Mouse (Mus musculus) E14TG2a.4 (cell line): ENCODE measurements around the gene Fat3.

ENCODE experiments used
- H3K27me3 ChIP-seq: 2 replicates; pipeline ENCODE4 v1.6.1; 2014; ENCODE audit warnings: low read length, control low read depth; ENCODE audit not compliant: insufficient read depth
- H3K36me3 ChIP-seq: 2 replicates; pipeline ENCODE4 v1.6.1; 2014; ENCODE audit warnings: low read length, control low read depth; ENCODE audit not compliant: insufficient read depth
- H3K4me1 ChIP-seq: replicated peaks from 2 replicates; pipeline ENCODE4 v1.6.1; 2014; ENCODE audit warnings: low read depth, low read length, control low read depth
- H3K4me3 ChIP-seq: replicated peaks from 2 replicates; pipeline ENCODE4 v1.5.1; 2014; ENCODE audit warnings: mild to moderate bottlenecking, low read length
- H3K9me3 ChIP-seq: 2 replicates; pipeline ENCODE4 v1.6.1; 2014; ENCODE audit warnings: low read length, control low read depth
- CTCF ChIP-seq: conservative IDR thresholded peaks from 2 replicates; pipeline ENCODE4 v1.5.1; 2014; ENCODE audit warnings: low read length
- NANOG ChIP-seq: IDR thresholded peaks from 2 replicates; pipeline ENCODE4 v1.6.1; 2014; ENCODE audit warnings: borderline replicate concordance, low read length, mixed read lengths
- POU5F1 ChIP-seq: IDR thresholded peaks from 2 replicates; pipeline ENCODE4 v1.6.1; 2014; ENCODE audit warnings: low read length, borderline replicate concordance

Gene Fat3

DNA sequence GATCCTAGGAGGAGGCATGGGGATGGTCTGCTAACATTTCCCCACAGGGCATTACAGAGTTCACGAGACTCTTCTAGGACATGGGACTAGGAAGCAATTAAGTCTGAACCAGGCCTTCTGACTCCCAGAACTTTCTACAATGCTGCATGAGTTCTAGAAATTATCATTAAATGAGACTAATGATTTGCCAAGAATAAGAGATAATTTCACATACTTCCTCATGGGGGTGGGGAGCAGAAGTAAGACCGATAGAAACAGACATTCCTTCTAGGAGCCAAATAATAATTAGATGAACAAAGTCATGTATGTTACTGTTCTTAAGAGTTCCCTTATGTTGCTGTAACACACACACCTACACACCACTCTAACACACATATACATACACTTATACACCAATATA, 572.8 kb downstream of the Fat3 start:
- Histone ChIP-seq H3K4me3 (no peak overlapping the region), H3K9me3 (no peaks in the 10 kb centered on the region), H3K4me1 (no peaks in the 10 kb centered on the region), H3K36me3 (no peaks in the 10 kb centered on the region), H3K27me3 (no peaks in the 10 kb centered on the region)
- TF ChIP-seq POU5F1 = no peak
- TF ChIP-seq NANOG = no peak
- TF ChIP-seq CTCF = no peak

DNA sequence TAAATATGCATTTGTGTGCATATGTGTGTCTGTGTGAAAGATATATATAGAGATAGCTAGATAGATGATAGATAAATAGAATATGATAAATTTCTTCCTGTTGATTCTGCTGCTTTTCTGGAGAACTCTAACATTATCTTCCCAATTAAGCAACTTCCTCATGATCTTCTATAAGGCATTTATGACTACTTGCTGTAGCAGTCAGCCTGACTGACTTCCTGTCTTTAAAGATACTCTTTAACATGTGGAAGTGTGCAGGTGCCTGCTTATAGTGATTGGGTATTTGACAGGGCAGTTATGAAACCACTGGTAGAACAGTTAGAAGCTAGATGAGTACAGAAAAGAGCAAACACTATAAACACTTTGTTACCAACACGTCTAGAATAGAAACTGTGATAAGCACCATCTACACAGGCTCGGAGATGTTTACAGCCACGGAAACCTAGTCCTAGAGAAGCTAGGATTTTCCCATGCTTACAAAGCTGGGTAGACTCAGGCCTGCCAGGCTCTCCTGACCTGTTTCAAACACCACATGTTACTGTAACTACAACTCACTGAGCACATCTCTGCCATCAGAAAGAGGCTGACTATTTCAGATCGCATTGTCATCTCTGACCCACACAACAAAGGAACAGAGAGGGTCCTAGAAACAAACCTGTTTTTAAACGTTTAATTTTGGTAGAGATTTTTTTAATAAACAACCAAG, 573.6 kb downstream of the Fat3 start:
- Histone ChIP-seq H3K36me3 (no peaks in the 10 kb centered on the region), H3K4me3 (no peak overlapping the region), H3K9me3 (no peaks in the 10 kb centered on the region), H3K27me3 (no peaks in the 10 kb centered on the region), H3K4me1 (0 out of 2 replicates have a peak, but pooled peaks cover under 1% of the 10 kb centered on the region)
- TF ChIP-seq CTCF = no peak
- TF ChIP-seq POU5F1 = no peak
- no peak for TF ChIP-seq NANOG

DNA sequence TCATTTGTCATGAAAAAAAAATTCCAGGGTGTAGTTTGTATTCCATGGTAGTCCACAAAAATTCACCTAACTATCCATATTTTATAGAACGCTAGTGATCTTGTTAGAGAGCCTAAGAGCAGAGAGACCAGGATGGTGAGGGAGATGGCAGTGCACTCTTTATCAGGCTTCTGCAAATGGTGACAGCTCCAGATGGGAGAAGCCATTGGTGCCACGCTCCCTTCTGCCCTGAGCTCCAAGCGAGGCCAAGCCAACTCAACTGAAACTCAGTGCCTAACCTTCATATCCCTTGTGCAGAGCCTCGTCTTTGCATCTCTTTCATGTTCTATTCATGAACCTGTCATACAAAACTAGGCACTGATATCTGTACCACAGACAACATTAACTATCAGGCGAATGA, 575.8 kb downstream of the Fat3 start:
- Histone ChIP-seq H3K27me3 (no peaks in the 10 kb centered on the region), H3K36me3 (no peaks in the 10 kb centered on the region), H3K9me3 (no peaks in the 10 kb centered on the region), H3K4me1 (peaks cover 5% of the 10 kb centered on the region; the same call in 1 of the 2 replicates), H3K4me3 (no peak overlapping the region)
- TF ChIP-seq CTCF = no peak
- TF ChIP-seq NANOG = no peak
- TF ChIP-seq POU5F1 = no peak

DNA sequence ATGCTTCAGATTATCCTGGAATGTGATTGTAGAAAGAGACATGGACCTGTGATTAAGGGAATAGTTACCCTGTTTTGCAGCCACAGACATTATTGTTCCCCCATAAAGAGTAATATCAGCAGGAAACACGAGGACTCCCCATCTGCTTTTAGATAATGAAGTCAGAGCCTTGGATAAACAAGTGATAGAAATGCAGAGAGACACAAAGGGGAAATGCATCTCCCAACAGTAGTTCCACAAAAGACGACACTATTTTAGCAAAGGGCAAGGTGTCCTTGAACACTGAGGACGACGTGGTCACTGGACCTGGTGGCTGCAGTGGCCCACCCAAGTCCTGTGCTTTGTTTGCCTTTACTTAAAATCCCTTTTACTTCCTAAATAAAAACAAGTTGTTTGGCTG, 580.8 kb downstream of the Fat3 start:
- Histone ChIP-seq H3K36me3 (no peaks in the 10 kb centered on the region), H3K4me1 (peaks cover 5% of the 10 kb centered on the region; the same call in 1 of the 2 replicates), H3K27me3 (no peaks in the 10 kb centered on the region), H3K4me3 (no peak overlapping the region), H3K9me3 (no peaks in the 10 kb centered on the region)
- no peak for TF ChIP-seq POU5F1
- TF ChIP-seq NANOG = no peak

DNA sequence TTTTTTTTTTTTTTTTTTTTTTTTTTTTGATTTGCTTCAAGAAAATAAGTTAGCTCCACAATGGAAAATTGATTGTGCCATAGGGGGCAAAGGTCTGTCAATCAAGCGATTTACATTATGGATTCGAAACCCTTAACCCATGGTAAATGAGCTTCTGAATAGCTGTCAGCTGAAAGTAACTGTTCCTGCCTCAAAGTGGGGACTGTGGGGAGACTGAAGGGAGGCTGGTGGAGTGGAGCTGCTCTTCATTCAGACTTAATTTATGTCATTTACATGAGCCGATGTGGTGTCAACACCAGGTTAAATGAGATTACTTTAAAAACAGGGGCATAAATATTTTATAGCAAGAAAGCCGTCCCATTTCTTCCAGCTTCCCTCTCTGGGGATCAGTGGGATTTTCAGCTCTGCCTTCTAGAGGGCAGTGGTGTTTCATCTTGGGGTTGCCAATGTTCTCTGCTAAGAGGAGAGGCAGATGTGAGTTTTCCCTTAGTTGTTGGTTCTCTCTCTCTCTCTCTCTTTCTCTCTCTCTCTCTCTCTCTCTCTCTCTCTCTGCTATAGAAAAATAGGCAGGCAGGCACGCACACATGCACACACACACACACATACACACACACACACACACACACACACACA, 581.6 kb downstream of the Fat3 start:
- no peak for TF ChIP-seq NANOG
- TF ChIP-seq POU5F1 = no peak
- TF ChIP-seq CTCF = no peak
- Histone ChIP-seq H3K4me1 (peaks cover 5% of the 10 kb centered on the region; the same call in 1 of the 2 replicates), H3K9me3 (no peaks in the 10 kb centered on the region), H3K27me3 (no peaks in the 10 kb centered on the region), H3K4me3 (no peak overlapping the region), H3K36me3 (no peaks in the 10 kb centered on the region)

DNA sequence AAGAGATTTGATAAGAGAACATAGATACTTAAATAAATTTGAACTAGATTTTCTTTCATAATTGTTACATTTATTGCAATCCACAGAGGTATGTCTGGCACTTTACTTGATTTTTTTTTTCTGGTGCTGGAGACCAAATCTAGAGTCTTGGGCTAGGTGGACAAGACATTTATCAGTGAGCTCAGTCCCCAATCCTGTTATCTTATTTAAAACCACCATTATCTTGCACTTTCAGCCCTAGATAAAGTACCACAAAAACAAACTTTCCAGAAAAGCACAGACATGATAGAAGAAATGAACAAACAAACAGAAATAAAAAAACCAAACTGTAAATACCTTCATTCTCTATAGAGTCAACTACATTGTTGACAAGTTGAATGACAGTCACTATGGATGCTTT, 584.5 kb downstream of the Fat3 start:
- Histone ChIP-seq H3K4me3 (no peak overlapping the region), H3K9me3 (no peaks in the 10 kb centered on the region), H3K4me1 (no peaks in the 10 kb centered on the region), H3K36me3 (no peaks in the 10 kb centered on the region), H3K27me3 (no peaks in the 10 kb centered on the region)
- TF ChIP-seq POU5F1 (no peak), CTCF (no peak), NANOG (no peak)

DNA sequence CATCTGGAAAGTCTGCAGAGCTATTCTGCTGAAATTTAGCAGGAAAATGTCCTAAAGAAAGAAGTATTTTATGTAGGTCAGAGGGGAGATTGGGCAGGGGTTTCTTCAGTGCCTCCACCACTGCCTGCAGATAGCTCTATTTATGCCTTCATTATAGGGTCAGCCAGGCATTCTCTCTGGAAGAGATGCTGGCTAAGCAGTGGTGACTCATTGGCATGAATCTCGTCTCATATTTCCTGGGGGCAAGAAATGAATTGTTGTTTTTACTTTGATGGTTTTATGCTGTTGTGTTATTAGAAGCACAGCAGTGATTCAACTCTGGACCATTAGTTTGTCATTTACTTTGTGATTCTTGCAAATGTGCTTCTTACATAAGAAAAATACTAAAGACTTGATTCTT, 588.4 kb downstream of the Fat3 start:
- H3K4me3 ChIP-seq = no peak overlapping the region
- H3K9me3 ChIP-seq = no peaks in the 10 kb centered on the region
- no peaks in the 10 kb centered on the region for H3K36me3 ChIP-seq
- no peaks in the 10 kb centered on the region for H3K27me3 ChIP-seq
- H3K4me1 ChIP-seq = no peaks in the 10 kb centered on the region
- no peak for TF ChIP-seq CTCF
- TF ChIP-seq NANOG = no peak
- no peak for TF ChIP-seq POU5F1

DNA sequence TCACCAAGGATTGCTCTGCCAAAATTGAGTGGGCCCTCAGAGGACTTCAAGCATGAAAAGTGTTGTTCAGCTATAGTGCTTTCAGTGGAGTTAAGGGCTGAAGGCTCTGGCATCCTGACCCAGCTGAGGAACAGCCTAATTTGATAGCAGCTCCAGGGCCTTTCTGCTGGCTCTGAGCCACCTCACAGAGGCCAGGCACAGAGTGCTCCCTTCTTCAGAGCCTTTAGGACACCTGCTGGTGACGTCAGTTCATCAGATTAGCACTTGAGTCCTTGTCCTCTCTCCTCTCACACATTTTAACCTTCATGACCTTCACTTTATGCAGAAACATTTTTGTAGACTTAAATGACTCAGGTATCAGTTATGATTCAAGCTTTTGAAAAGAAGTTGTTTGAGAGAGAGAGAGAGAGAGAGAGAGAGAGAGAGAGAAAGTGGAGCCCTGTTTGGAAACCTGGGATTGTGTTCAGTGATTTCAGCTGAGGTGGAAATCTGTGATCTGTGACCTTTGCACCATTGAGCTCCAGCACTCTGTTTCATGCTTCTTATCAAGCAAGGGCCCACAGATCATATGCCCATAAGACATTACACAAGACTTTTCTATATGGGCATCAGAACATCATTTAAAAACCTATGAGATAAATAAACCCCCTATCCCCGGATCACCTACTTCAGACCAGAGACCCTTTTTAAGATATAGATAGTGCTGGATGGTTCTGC, 591.5 kb downstream of the Fat3 start:
- Histone ChIP-seq H3K9me3 (no peaks in the 10 kb centered on the region), H3K4me3 (no peak overlapping the region), H3K4me1 (no peaks in the 10 kb centered on the region), H3K36me3 (no peaks in the 10 kb centered on the region), H3K27me3 (no peaks in the 10 kb centered on the region)
- TF ChIP-seq POU5F1 (no peak), NANOG (no peak), CTCF (no peak)
